Mouse (Mus musculus) liver, adult 2 months (tissue): ENCODE measurements at regions not wholly inside any gene's neighbourhood (a gene's known extent, or its start where the extent isn't known, plus 50 kb on each side); places are given as distances from the start of the nearest gene placed in this dataset.
A peak's percentile ranks its signal among the peaks of the same experiment; 100 is the strongest.

Source experiments
- DNase-seq: peaks from one replicate; pipeline ENCODE4 v3.0.0-alpha.2; 2011; ENCODE audit warnings: low read depth, low spot score; ENCODE audit errors: extremely low read depth
- H3K27ac ChIP-seq: fragments of 200-500 bp; replicated peaks from 2 replicates; pipeline ENCODE4 v1.5.1; 2012; ENCODE audit warnings: low read depth, mild to moderate bottlenecking, control low read depth, inconsistent platforms, low read length; ENCODE audit not compliant: insufficient read depth
- H3K27me3 ChIP-seq: fragments of 200-500 bp; 2 replicates; pipeline ENCODE4 v1.6.1; 2012; ENCODE audit warnings: mild to moderate bottlenecking, moderate library complexity, low read length, inconsistent platforms; ENCODE audit not compliant: control insufficient read depth, insufficient read depth
- H3K36me3 ChIP-seq: fragments of 200-500 bp; 2 replicates; pipeline ENCODE4 v1.6.1; 2012; ENCODE audit warnings: low read length, inconsistent platforms; ENCODE audit not compliant: control insufficient read depth, insufficient read depth
- H3K4me1 ChIP-seq: fragments of 200-500 bp; 2 replicates; pipeline ENCODE4 v1.6.1; 2011; ENCODE audit warnings: low read length; ENCODE audit not compliant: control insufficient read depth, insufficient read depth
- H3K4me3 ChIP-seq: fragments of 200-500 bp; 2 replicates; pipeline ENCODE4 v1.5.1; 2011; ENCODE audit warnings: low read depth, mild to moderate bottlenecking, control low read depth, low read length, moderate library complexity; ENCODE audit not compliant: insufficient read depth
- H3K79me2 ChIP-seq: fragments of 200-500 bp; 2 replicates; pipeline ENCODE4 v1.6.1; 2012; ENCODE audit warnings: inconsistent platforms, mild to moderate bottlenecking, low read length, moderate library complexity; ENCODE audit not compliant: control insufficient read depth, insufficient read depth
- H3K9ac ChIP-seq: fragments of 200-500 bp; 2 replicates; pipeline ENCODE4 v1.6.1; 2012; ENCODE audit warnings: low read depth, mild to moderate bottlenecking, control low read depth, inconsistent platforms, low read length
- CTCF ChIP-seq: fragments of 200-500 bp; IDR thresholded peaks from 2 replicates; pipeline ENCODE4 v1.5.1; 2011; ENCODE audit warnings: low read depth, low read length, control low read depth
- POLR2A ChIP-seq: fragments of 200-500 bp; IDR thresholded peaks from 2 replicates; pipeline ENCODE4 v1.6.1; 2011; ENCODE audit warnings: low read length, control low read depth; ENCODE audit not compliant: insufficient read depth; ENCODE audit errors: extremely low read depth
- WGBS: fragments of 180-500 bp; shearing (Covaris S2); methylation state at CpG from one replicate; pipeline ENCODE4 v1.1.7; 2018; 5-methylcytosine and 5-hydroxymethylcytosine counted together

GRCm38 (mm10) chr12:70653971-70654370 lies 171.3 kb upstream of the Frmd6 start:
- TF ChIP-seq CTCF (no peak), POLR2A (no peak)
- DNase-seq, result no peak
- no peak overlapping the region for H3K4me3 ChIP-seq
- no peak overlapping the region for H3K9ac ChIP-seq
- no peaks in the 10 kb centered on the region for H3K27me3 ChIP-seq
- WGBS, result 86% methylated on average over 8 of the region's 8 CpGs
- no peaks in the 10 kb centered on the region for H3K36me3 ChIP-seq
- no peak overlapping the region for H3K27ac ChIP-seq
- H3K79me2 ChIP-seq, result no peaks in the 10 kb centered on the region
- H3K4me1 ChIP-seq, result no peaks in the 10 kb centered on the region

GRCm38 (mm10) chr12:70654546-70654945 lies 170.8 kb upstream of the Frmd6 start:
- Histone ChIP-seq H3K79me2 (no peaks in the 10 kb centered on the region), H3K4me3 (no peak overlapping the region), H3K4me1 (no peaks in the 10 kb centered on the region), H3K27me3 (no peaks in the 10 kb centered on the region), H3K36me3 (no peaks in the 10 kb centered on the region), H3K27ac (no peak overlapping the region), H3K9ac (no peak overlapping the region)
- peak; percentile 62 for DNase-seq
- WGBS, result 13% methylated on average over 3 of the region's 3 CpGs
- TF ChIP-seq POLR2A (no peak), CTCF (no peak)

DNA sequence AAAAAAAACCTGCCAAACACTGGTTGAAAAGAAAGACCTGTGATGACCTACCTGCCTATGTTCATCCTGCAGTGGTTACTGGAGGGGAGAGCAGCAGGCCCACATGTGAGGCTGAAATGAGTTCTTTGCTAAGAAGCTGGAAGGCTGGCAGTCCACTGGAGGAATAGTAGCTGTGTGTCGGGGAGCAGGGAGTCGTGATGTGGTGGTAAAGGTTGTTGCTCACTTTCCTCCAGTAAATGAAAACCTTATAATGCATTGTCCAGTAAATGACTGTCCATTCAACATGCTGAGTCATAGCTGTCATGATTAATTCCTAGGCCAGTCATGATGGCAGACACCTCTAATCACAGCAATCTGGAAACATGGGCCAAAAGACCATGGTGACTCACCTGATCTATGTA lies 169.9 kb upstream of the Frmd6 start:
- Histone ChIP-seq H3K27ac (no peak overlapping the region), H3K4me3 (no peak overlapping the region), H3K9ac (no peak overlapping the region), H3K79me2 (no peaks in the 10 kb centered on the region), H3K36me3 (no peaks in the 10 kb centered on the region), H3K27me3 (no peaks in the 10 kb centered on the region), H3K4me1 (no peaks in the 10 kb centered on the region)
- 94% methylated on average over 2 of the region's 2 CpGs for WGBS
- DNase-seq, result no peak
- TF ChIP-seq POLR2A, result no peak

DNA sequence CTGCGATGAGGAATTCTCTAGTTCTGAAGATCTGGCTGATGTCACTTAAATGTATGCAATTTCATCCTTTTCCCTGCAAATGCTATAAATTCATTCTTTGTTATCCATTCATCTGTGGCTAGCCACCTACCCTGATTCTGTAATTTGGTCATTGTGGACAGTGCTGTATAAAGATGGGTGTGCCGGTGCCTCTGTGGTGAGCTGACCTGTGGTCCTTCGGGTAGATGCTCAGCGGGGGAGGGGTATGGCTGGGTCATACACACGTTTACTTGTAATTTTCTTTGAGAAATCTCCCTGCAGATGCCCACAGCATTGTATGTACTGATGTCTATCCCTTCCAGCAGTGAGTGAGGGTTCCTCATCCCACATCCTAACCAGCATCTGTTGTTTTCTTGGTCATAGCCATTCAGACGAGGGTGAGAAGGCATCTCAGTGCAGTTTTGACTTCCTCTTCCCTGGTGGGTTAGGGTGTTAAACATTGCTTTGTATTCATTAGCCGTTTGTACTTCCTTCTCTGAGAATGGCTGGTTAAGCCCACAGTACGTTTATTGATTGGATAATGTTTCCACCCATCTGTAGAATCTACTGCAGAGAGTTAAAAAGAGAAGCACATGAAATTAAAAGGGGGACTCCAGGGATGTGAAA lies 169.3 kb upstream of the Frmd6 start:
- no peak for TF ChIP-seq POLR2A
- no peak for TF ChIP-seq CTCF
- DNase-seq, result no peak

GRCm38 (mm10) chr12:70656805-70657492 lies 168.4 kb upstream of the Frmd6 start:
- H3K36me3 ChIP-seq, result no peaks in the 10 kb centered on the region
- 72% methylated on average over 7 of the region's 7 CpGs for WGBS
- no peak overlapping the region for H3K27ac ChIP-seq
- TF ChIP-seq POLR2A (no peak), CTCF (no peak)
- H3K27me3 ChIP-seq, result no peaks in the 10 kb centered on the region
- no peak overlapping the region for H3K9ac ChIP-seq
- no peaks in the 10 kb centered on the region for H3K4me1 ChIP-seq
- H3K79me2 ChIP-seq, result no peaks in the 10 kb centered on the region
- DNase-seq, result no peak
- H3K4me3 ChIP-seq, result no peak overlapping the region

More for the DNA sequence above, 169.3 kb upstream of the Frmd6 start:
- Histone ChIP-seq H3K27me3 (no peaks in the 10 kb centered on the region), H3K36me3 (no peaks in the 10 kb centered on the region), H3K79me2 (no peaks in the 10 kb centered on the region), H3K4me1 (no peaks in the 10 kb centered on the region), H3K27ac (no peak overlapping the region), H3K9ac (no peak overlapping the region), H3K4me3 (no peak overlapping the region)
- WGBS, result 76% methylated on average over 8 of the region's 8 CpGs

DNA sequence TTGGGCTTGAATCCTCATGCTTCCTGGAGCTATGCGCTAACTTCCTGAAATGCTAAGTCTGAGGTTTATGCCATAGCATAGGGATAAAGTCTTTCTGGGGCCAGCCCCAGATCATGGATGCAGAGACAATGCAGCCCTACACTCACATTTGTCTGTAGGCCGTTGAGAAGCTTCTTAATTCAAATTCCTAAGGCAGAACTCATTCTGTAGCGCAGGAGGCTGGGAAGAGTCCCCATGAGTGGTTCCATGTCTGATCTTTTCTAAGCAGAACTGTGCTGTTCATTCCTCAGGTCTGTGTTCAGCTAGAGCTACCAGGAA lies 167.9 kb upstream of the Frmd6 start:
- H3K4me1 ChIP-seq, result no peaks in the 10 kb centered on the region
- DNase-seq, result no peak
- no peaks in the 10 kb centered on the region for H3K79me2 ChIP-seq
- H3K27me3 ChIP-seq, result no peaks in the 10 kb centered on the region
- 87% methylated on average over 3 of the region's 3 CpGs for WGBS
- H3K36me3 ChIP-seq, result no peaks in the 10 kb centered on the region
- no peak for TF ChIP-seq POLR2A
- H3K9ac ChIP-seq, result no peak overlapping the region
- no peak overlapping the region for H3K4me3 ChIP-seq
- H3K27ac ChIP-seq, result no peak overlapping the region
